Mouse (Mus musculus): Measurements from ENCODE around the gene Pga5. TPM values are rescaled to one million over a fixed set of nuclear protein-coding genes. Genes with fewer than 3 reads are reported as not detected.
A peak's percentile ranks its signal among the peaks of the same experiment; 100 is the strongest.

Gene Pga5
- polyA plus RNA-seq, 1 experiment from 2014 or later, result not detected

DNA sequence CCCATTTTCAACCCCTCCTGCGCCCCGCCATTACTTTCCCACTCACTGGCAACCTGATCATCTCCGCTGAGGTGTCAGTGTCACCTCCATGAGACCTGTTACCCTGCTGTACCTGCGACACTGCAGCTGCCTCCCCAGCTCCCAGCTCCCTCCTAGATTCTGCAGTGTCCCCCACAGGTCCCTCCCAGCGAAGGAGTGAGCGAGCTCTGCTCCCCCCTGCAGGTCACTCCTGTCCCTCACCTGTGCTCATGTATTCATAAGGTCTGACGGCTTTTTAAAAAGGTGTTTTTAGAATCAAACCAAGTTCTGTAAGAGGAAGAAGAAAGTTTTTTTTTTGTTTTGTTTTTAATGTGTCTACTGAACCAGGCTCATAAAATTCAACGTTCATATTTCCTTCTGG is 24.3 kb upstream of the Pga5 start:
- H3K27me3 ChIP-seq, result no peaks in the 10 kb centered on the region
- ATAC-seq (ENCODE audit: insufficient number of reproducible peaks, insufficient read depth, low FRiP score, low TSS enrichment, low read depth), result no peak
- no peak overlapping the region for H3K4me2 ChIP-seq
- 58% methylated on average over 8 of the region's 8 CpGs for WGBS
- H3K27ac ChIP-seq, result no peak overlapping the region
- no peak overlapping the region for H3K4me3 ChIP-seq (replicated peaks)
- no peaks in the 10 kb centered on the region for H3K9me3 ChIP-seq
- H3K4me1 ChIP-seq (replicated peaks), result peaks cover 37% of the 10 kb centered on the region
- peaks cover 16% of the 10 kb centered on the region for H3K36me3 ChIP-seq
- no peak overlapping the region for H3K9ac ChIP-seq (replicated peaks)

DNA sequence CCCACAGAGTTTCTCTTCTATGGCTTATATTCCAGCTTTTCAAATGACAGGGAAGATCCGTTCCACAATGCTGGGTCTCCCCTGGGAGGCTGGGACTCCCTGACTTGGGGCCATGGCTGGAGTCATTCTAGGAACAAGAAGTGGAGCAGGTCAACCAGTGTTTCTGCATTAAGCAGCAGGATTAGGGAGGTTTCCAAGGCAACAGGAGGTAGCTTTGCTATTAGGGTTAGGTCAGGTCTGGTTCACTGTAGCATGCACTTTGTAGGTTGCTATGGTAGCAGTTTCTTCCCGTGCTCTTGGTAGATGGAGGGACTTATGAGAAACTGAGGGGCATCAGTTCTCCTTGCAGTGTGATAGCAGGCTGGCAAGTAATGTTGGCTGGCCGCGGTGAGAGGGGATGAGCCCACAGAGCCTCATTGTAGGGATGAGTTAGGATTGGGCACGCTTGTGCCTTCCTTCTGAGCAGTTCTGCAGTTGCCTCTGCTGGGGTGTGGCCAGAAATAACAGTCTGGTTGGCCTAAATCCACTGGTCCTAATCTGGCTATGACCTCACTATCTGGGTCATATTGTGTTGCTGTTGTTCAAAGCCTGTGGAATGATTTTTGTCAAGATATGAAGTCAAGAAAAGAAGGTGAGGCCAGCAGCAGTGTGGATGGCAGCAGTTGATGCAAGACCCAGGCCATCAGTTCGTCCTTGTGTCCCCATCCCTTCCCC is 23.3 kb upstream of the Pga5 start:
- no peak overlapping the region for H3K27ac ChIP-seq
- no peaks in the 10 kb centered on the region for H3K27me3 ChIP-seq
- no peak overlapping the region for H3K4me2 ChIP-seq
- H3K9ac ChIP-seq (replicated peaks), result no peak overlapping the region
- peaks cover 45% of the 10 kb centered on the region for H3K4me1 ChIP-seq (replicated peaks)
- no peaks in the 10 kb centered on the region for H3K9me3 ChIP-seq
- peaks cover 7% of the 10 kb centered on the region for H3K36me3 ChIP-seq
- WGBS, result 71% methylated on average over 6 of the region's 6 CpGs
- H3K4me3 ChIP-seq (replicated peaks), result no peak overlapping the region
- no peak for ATAC-seq (ENCODE audit: insufficient number of reproducible peaks, insufficient read depth, low FRiP score, low TSS enrichment, low read depth)

DNA sequence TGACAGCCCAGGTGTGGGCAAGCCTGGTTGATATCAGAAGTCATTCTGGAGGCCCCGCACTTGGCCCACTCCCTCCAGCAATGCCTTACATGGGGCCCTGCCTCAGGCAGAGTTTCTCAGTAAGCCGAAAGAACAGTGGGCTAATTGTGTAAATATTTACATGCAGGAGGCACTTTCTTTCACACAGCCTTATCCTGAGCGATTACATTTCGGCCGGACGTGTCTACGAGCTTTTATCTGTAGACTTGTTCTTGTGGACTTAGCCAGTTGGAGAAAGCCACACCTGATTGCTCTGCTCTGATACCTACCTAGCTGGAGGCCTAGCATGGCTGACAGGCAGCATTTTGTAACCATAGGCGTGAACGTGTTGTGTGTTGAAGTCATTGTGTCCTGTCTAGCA is 22.0 kb upstream of the Pga5 start:
- 66% methylated on average over 9 of the region's 9 CpGs for WGBS
- H3K27me3 ChIP-seq, result no peaks in the 10 kb centered on the region
- no peak overlapping the region for H3K4me3 ChIP-seq (replicated peaks)
- no peaks in the 10 kb centered on the region for H3K9me3 ChIP-seq
- peaks cover 52% of the 10 kb centered on the region for H3K4me1 ChIP-seq (replicated peaks)
- 0 out of 2 replicates have a peak overlapping the region, but pooled peaks have one; percentile 4 for H3K27ac ChIP-seq
- 0 out of 2 replicates have a peak, but pooled peaks cover 3% of the 10 kb centered on the region for H3K36me3 ChIP-seq
- H3K4me2 ChIP-seq, result no peak overlapping the region
- 0 out of 2 replicates have a peak, but pooled peaks have one; percentile 40 for ATAC-seq (ENCODE audit: insufficient number of reproducible peaks, insufficient read depth, low FRiP score, low TSS enrichment, low read depth)
- H3K9ac ChIP-seq (replicated peaks), result 0 out of 2 replicates have a peak overlapping the region, but pooled peaks have one; percentile 8

DNA sequence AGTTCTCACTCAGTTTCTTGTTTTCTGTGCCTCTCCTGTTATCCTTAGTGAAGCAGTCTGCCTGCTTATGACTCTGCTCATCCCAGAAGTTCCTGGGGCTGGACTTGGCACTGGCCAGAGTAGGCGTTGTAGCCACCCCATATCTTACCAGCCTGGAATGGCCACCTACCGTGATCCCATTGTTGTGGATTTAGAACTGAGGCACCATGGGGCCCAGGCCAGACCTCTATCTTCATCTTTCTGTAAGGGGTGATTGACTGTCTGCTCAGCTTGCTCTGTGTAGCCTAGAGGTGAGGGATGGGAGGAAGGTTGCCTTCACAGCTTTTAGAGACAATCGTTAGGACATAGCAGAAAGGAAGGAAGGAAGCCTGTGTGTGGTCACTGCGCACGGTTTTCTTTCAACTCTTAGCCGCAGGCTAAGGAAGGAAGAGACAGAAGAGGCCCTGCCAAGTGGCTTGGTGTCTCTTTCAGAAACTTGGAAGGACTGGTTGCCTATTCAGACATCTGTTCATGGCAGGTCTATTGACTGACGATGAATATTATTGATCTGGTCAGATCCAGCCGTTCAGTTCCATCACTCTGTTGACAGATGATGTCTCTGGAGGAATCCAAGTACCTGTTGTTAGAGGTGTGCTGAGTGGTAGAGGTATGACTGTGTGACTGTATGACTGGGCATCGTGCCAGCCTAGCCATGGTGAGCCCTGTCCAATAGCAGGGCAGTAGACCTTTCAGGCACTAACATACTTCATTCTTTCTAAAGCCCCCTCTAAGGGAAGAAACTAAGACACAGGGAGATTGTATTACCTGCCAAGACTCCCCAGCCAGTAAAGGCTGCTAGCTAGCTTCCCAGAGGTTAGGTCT is 20.5 kb upstream of the Pga5 start:
- WGBS, result 82% methylated on average over 9 of the region's 9 CpGs
- no peak overlapping the region for H3K9ac ChIP-seq (replicated peaks)
- H3K27me3 ChIP-seq, result no peaks in the 10 kb centered on the region
- no peak overlapping the region for H3K4me3 ChIP-seq (replicated peaks)
- H3K4me2 ChIP-seq, result no peak overlapping the region
- 0 out of 2 replicates have a peak, but pooled peaks have one; percentile 44 for ATAC-seq (ENCODE audit: insufficient number of reproducible peaks, insufficient read depth, low FRiP score, low TSS enrichment, low read depth)
- H3K27ac ChIP-seq, result 0 out of 2 replicates have a peak overlapping the region, but pooled peaks have one; percentile 17
- peaks cover 52% of the 10 kb centered on the region for H3K4me1 ChIP-seq (replicated peaks)
- 0 out of 2 replicates have a peak, but pooled peaks cover 2% of the 10 kb centered on the region for H3K36me3 ChIP-seq
- H3K9me3 ChIP-seq, result no peaks in the 10 kb centered on the region

DNA sequence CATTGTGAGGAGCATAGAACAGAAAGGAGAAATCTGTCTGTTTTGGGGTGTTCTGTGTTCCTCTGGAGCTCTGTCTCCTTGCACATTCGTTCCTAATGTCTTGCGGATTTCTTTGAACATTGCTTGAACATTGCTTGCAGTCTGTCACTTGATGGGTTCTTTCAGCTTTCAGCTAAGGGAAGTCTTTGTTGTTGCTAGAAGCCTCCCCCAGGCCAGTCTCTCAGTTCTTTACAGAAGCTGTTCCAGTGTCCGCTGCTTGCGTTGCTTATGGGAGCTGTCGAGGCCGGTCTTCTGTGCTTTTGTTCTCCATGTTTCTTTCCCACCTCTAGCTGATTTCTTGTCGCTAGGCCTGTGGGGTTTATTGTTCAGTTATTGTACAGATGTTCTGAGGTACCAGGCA is 17.9 kb upstream of the Pga5 start:
- H3K4me1 ChIP-seq (replicated peaks), result peaks cover 51% of the 10 kb centered on the region
- no peak overlapping the region for H3K27ac ChIP-seq
- H3K9me3 ChIP-seq, result no peaks in the 10 kb centered on the region
- no peaks in the 10 kb centered on the region; the same call in 1 of the 2 replicates for H3K36me3 ChIP-seq
- 77% methylated on average over 7 of the region's 7 CpGs for WGBS
- no peak for ATAC-seq (ENCODE audit: insufficient number of reproducible peaks, insufficient read depth, low FRiP score, low TSS enrichment, low read depth)
- H3K4me3 ChIP-seq (replicated peaks), result no peak overlapping the region
- no peak overlapping the region for H3K4me2 ChIP-seq
- no peaks in the 10 kb centered on the region for H3K27me3 ChIP-seq
- no peak overlapping the region for H3K9ac ChIP-seq (replicated peaks)

DNA sequence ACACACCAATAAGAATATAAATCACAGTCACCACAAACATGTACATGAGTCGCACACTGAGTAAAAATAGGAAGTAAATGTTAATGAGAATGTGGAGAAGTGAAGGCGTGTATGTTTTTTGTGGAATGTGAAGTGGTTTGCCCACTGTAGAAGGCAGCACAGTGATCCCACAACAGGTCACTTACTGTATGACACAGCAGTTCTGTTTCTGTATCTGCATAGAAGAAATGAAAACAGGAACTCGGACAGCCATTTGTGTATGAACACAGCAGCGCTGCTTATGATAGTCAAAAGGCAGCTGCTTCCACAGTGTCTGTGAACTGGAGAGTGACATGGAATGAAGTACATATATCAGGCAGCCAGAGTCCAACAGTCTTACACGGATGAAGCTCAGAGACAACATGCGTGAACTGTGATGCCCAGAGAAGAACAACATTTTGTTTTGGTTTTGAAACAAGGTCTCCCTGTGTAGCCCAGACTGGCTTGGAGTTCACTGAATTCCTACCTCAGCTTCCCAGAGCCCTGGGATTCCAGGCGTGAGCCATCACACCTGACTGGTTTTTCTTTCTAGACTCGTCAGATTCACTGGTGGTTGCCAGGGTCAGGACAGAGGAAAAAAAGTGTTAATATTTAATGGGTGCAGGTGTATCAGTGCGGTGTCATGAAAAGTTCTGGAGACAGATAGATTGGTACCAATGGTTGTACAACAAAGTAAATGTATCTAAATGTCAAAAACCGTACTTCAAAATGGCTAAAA is 16.2 kb upstream of the Pga5 start:
- Histone ChIP-seq H3K4me1 (replicated peaks) (peaks cover 57% of the 10 kb centered on the region), H3K9ac (replicated peaks) (no peak overlapping the region), H3K36me3 (no peaks in the 10 kb centered on the region; the same call in 1 of the 2 replicates), H3K9me3 (no peaks in the 10 kb centered on the region), H3K27me3 (no peaks in the 10 kb centered on the region), H3K4me2 (no peak overlapping the region), H3K4me3 (replicated peaks) (no peak overlapping the region), H3K27ac (no peak overlapping the region)
- WGBS, result 89% methylated on average over 10 of the region's 10 CpGs
- no peak for ATAC-seq (ENCODE audit: insufficient number of reproducible peaks, insufficient read depth, low FRiP score, low TSS enrichment, low read depth)

DNA sequence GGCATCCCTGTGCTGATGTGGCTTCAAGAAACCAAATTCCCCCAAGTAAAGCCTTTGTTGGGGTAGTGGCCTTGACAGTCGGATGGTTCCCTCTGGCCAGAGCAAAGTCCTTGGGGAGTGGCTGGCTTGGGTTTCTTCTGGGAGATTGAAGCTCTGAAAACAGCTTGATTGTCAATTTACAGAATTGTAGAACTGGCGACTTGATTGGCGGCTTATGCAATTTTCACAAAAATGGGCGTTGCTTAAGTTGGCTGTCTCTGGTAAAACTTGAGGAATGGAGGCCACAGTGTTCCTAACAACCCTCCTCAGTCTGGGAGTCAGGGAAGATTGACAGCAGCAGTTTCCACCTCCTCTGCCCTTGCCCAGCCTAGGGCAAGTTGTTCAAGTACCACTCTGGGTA is 14.5 kb upstream of the Pga5 start:
- no peak overlapping the region for H3K27ac ChIP-seq
- no peak overlapping the region for H3K4me2 ChIP-seq
- no peaks in the 10 kb centered on the region for H3K9me3 ChIP-seq
- no peak overlapping the region for H3K9ac ChIP-seq (replicated peaks)
- peaks cover 47% of the 10 kb centered on the region for H3K4me1 ChIP-seq (replicated peaks)
- H3K27me3 ChIP-seq, result no peaks in the 10 kb centered on the region
- no peaks in the 10 kb centered on the region; the same call in 1 of the 2 replicates for H3K36me3 ChIP-seq
- no peak for ATAC-seq (ENCODE audit: insufficient number of reproducible peaks, insufficient read depth, low FRiP score, low TSS enrichment, low read depth)
- WGBS, result 91% methylated on average over 4 of the region's 4 CpGs
- no peak overlapping the region for H3K4me3 ChIP-seq (replicated peaks)

DNA sequence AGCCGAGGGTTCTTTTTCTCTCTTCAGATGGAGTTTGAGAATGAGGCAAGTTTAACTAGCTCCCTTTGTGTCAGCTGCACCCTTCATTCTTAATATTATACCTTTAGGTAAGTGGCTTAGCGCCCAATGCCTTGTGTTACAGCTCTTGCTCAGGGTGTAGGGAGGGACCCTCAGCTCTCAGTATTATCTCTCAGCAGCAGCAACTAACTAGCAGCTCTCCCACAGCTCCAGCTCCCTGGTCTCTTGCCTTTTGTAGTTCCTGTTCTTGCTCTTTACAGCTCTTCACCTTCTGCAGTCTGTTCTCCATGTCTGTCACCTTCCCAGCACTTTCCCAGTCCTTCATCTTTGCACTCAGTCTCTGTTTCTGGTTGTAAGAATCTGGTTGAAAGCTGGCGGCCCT is 13.8 kb upstream of the Pga5 start:
- Histone ChIP-seq H3K4me1 (replicated peaks) (peaks cover 41% of the 10 kb centered on the region), H3K9me3 (no peaks in the 10 kb centered on the region), H3K4me3 (replicated peaks) (no peak overlapping the region), H3K9ac (replicated peaks) (no peak overlapping the region), H3K27ac (no peak overlapping the region), H3K27me3 (no peaks in the 10 kb centered on the region), H3K36me3 (no peaks in the 10 kb centered on the region; the same call in 1 of the 2 replicates), H3K4me2 (no peak overlapping the region)
- WGBS, result 76% methylated on average over 3 of the region's 3 CpGs
- no peak for ATAC-seq (ENCODE audit: insufficient number of reproducible peaks, insufficient read depth, low FRiP score, low TSS enrichment, low read depth)

DNA sequence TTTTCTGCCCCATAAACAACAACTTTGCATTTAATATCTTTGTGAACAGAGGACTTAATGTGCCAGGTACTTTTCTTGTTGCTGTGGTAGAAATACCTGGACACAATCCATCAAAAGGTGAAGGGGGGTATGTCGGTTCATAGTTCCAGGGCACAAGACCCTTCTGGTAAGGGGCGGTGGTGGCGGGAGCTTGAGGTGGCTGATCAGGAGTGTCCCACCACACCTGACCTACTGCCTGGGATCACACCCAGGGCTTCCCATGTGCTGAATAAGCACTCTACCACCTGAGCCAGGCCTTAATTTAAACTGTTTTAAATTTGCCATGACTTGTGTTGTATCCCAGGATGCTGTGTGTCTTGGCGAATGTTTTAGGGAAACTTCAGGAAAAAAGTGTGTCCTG is 13.2 kb upstream of the Pga5 start:
- 92% methylated on average over 4 of the region's 4 CpGs for WGBS
- Histone ChIP-seq H3K9me3 (no peaks in the 10 kb centered on the region), H3K9ac (replicated peaks) (0 out of 2 replicates have a peak overlapping the region, but pooled peaks have one; percentile 18), H3K4me3 (replicated peaks) (no peak overlapping the region), H3K36me3 (no peaks in the 10 kb centered on the region; the same call in 1 of the 2 replicates), H3K27ac (no peak overlapping the region), H3K4me1 (replicated peaks) (peaks cover 36% of the 10 kb centered on the region), H3K27me3 (no peaks in the 10 kb centered on the region), H3K4me2 (peak overlapping the region; percentile 75; the same call in 1 of the 2 replicates)
- ATAC-seq (ENCODE audit: insufficient number of reproducible peaks, insufficient read depth, low FRiP score, low TSS enrichment, low read depth), result no peak

DNA sequence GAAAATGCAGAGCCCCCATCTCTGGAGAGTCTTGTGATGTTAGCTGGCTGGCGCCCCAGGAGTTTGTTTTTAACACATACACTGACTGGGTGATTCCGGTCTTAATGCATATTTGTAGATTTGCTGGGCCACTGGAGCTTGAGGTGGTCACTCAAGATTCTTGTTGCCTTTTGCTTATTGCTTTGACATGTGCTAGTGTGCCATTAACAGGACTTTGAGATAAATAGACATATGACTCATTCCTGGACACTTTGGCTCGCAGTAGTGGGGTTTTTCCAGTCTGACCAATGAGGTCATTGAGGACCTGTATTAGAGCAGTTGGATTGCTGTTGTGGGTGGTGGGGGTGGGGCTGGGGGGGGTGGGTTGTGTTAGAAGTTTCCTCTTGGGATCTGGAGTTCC is 12.5 kb upstream of the Pga5 start:
- no peak for ATAC-seq (ENCODE audit: insufficient number of reproducible peaks, insufficient read depth, low FRiP score, low TSS enrichment, low read depth)
- H3K4me2 ChIP-seq, result peak overlapping the region; percentile 75

More for the DNA sequence above, 12.5 kb upstream of the Pga5 start:
- H3K9me3 ChIP-seq, result no peaks in the 10 kb centered on the region
- 0 out of 2 replicates have a peak overlapping the region, but pooled peaks have one; percentile 76 for H3K4me3 ChIP-seq (replicated peaks)
- 81% methylated on average over 3 of the region's 3 CpGs for WGBS
- no peaks in the 10 kb centered on the region; the same call in 1 of the 2 replicates for H3K36me3 ChIP-seq
- peaks cover 30% of the 10 kb centered on the region for H3K4me1 ChIP-seq (replicated peaks)
- no peak overlapping the region for H3K9ac ChIP-seq (replicated peaks)
- no peaks in the 10 kb centered on the region for H3K27me3 ChIP-seq
- 0 out of 2 replicates have a peak overlapping the region, but pooled peaks have one; percentile 95 for H3K27ac ChIP-seq

Measured in limb, embryonic 12.5 days (tissue).